Mouse (Mus musculus): Measurements from ENCODE around the gene Rnf114. TPM values are rescaled to one million over a fixed set of nuclear protein-coding genes. Genes with fewer than 3 reads are reported as not detected.

Gene Rnf114
- polyA plus RNA-seq, 1 experiment from 2014 or later = 139 TPM

DNA sequence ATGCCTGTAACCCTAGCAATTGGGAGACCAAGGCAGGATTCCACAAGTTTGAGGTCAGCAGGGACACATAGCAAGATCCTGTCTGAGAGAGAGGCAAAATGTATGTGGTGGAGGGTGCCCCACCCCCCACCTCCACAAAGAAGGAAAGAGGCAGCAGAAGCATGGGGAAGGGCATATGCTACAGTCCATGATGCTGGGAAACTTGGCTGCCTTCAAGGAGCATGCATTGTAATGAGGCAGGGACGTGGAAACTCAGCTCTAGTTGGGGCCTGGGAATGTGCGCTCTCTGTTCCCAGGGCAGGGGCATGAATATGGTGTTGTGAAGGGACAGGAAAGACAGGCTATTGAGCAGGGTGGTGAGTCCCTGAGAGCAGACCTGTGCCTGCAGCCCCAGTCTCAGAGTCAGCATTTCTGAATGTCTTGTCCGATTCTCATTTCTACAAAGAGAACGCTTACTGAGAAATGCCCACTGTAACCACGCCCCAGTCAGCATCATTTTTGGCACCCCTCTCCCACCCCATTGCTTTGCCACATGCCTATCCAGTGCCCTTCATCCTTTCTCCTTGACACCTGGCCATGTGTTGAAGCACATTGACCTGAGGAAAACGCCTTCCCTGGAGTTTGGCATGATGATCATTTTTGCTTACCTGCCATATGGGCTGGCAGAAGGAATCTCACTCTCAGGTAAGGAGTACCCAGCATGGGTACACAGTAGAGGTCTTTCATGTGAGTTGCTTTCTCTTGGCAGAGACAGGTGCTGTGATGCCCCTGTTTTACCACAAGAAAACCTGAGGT lies 33.2 kb upstream of the Rnf114 start:
- no peaks in the 10 kb centered on the region for H3K27me3 ChIP-seq (ENCODE audit: low read depth, poor library complexity, severe bottlenecking)
- H3K36me3 ChIP-seq = peaks cover 85% of the 10 kb centered on the region
- H3K27ac ChIP-seq (replicated peaks) = no peak overlapping the region
- 93% methylated on average over 6 of the region's 6 CpGs for WGBS
- no peaks in the 10 kb centered on the region for H3K9me3 ChIP-seq (replicated peaks)
- DNase-seq (ENCODE audit: low spot score) = no peak
- H3K4me3 ChIP-seq = no peak overlapping the region
- H3K4me1 ChIP-seq = no peaks in the 10 kb centered on the region

GRCm38 (mm10) chr2:167462954-167463353 lies 29.5 kb upstream of the Rnf114 start:
- WGBS = 69% methylated on average over 6 of the region's 6 CpGs
- no peaks in the 10 kb centered on the region for H3K4me1 ChIP-seq
- no peak overlapping the region for H3K4me3 ChIP-seq
- peak; percentile 56 for DNase-seq (ENCODE audit: low spot score)
- no peak overlapping the region for H3K27ac ChIP-seq (replicated peaks)
- H3K36me3 ChIP-seq = peaks cover 84% of the 10 kb centered on the region
- no peaks in the 10 kb centered on the region for H3K9me3 ChIP-seq (replicated peaks)
- no peaks in the 10 kb centered on the region for H3K27me3 ChIP-seq (ENCODE audit: low read depth, poor library complexity, severe bottlenecking)

DNA sequence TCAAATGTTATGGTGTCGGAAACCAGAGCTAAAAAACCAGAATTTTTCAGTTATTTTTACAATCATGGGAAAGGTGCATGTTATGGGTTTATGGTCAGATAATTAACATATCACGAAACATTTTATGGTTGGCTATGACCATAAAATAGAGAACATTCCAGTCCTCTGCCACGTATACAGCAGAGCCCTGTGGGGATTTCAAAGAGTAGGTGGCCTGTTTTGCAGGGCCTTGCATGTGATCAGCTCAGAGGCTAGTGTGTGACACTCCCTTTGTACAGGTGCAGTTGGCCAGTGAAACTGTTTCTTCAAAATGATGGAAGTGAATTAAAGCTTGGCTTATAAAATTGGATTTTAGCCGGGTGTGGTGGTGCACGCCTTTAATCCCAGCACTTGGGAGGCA lies 28.6 kb upstream of the Rnf114 start:
- DNase-seq (ENCODE audit: low spot score) = no peak
- Histone ChIP-seq H3K4me3 (no peak overlapping the region), H3K9me3 (replicated peaks) (no peaks in the 10 kb centered on the region), H3K27ac (replicated peaks) (no peak overlapping the region), H3K36me3 (peaks cover 84% of the 10 kb centered on the region), H3K27me3 (ENCODE audit: low read depth, poor library complexity, severe bottlenecking) (no peaks in the 10 kb centered on the region), H3K4me1 (no peaks in the 10 kb centered on the region)
- WGBS = 94% methylated on average over 5 of the region's 5 CpGs

- Histone ChIP-seq H3K27me3 (ENCODE audit: low read depth, poor library complexity, severe bottlenecking) (no peaks in the 10 kb centered on the region), H3K9me3 (replicated peaks) (no peaks in the 10 kb centered on the region), H3K4me3 (no peak overlapping the region), H3K36me3 (peaks cover 84% of the 10 kb centered on the region), H3K27ac (replicated peaks) (no peak overlapping the region), H3K4me1 (no peaks in the 10 kb centered on the region)
- DNase-seq (ENCODE audit: low spot score) = no peak
- WGBS = 95% methylated on average over 3 of the region's 3 CpGs
These were observed 26.5 kb upstream of the Rnf114 start for GRCm38 (mm10) chr2:167465951-167466350.

- DNase-seq (ENCODE audit: low spot score) = no peak
- Histone ChIP-seq H3K9me3 (replicated peaks) (no peaks in the 10 kb centered on the region), H3K4me1 (no peaks in the 10 kb centered on the region), H3K4me3 (no peak overlapping the region), H3K36me3 (peaks cover 84% of the 10 kb centered on the region), H3K27me3 (ENCODE audit: low read depth, poor library complexity, severe bottlenecking) (no peaks in the 10 kb centered on the region), H3K27ac (replicated peaks) (no peak overlapping the region)
- WGBS = 86% methylated on average over 5 of the region's 5 CpGs
These were observed 25.2 kb upstream of the Rnf114 start for GRCm38 (mm10) chr2:167467214-167467613.

DNA sequence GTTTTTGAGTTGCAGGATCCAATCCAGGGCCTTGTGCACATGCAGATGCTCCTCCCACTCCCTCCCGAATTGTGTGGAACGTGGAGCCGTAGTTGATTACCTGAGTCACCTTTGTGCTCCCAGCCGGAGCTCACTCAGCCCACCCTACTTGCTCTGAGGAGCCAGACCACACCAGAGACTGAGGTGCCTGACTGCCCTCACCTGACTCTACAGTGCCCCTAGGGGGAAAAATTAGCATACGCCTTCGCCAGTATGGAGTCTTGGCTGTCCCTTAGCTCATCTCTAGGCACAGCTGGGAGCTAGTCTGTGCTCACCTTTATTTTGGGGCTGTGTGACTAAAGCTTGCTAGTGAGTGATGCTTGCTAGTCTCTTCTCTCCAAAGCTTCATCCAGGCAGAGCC lies 24.0 kb upstream of the Rnf114 start:
- H3K4me1 ChIP-seq = no peaks in the 10 kb centered on the region
- no peak overlapping the region for H3K4me3 ChIP-seq
- 87% methylated on average over 6 of the region's 6 CpGs for WGBS
- DNase-seq (ENCODE audit: low spot score) = no peak
- no peak overlapping the region for H3K27ac ChIP-seq (replicated peaks)
- no peaks in the 10 kb centered on the region for H3K27me3 ChIP-seq (ENCODE audit: low read depth, poor library complexity, severe bottlenecking)
- peaks cover 89% of the 10 kb centered on the region for H3K36me3 ChIP-seq
- no peaks in the 10 kb centered on the region for H3K9me3 ChIP-seq (replicated peaks)

DNA sequence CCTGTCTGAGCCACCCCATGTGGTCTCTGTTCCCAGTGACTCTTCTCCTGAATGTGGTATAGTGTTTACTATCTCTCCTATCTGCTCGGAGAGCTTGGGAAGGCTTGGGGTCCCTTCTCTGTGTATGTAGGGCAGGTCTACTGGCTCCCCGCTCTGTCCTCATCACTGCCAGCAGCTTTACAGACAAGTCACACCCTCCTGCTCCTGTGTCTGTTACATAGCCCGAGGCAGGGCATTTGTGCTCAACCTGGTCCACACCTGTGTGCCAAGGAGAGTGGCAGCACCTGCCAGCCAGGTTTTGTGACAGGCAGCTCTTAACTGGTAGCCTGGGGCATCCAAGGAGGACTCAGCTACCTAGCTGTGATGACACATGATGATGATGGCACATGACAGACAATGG lies 21.8 kb upstream of the Rnf114 start:
- 91% methylated on average over 3 of the region's 3 CpGs for WGBS
- Histone ChIP-seq H3K36me3 (peaks cover 98% of the 10 kb centered on the region), H3K27me3 (ENCODE audit: low read depth, poor library complexity, severe bottlenecking) (no peaks in the 10 kb centered on the region), H3K27ac (replicated peaks) (no peak overlapping the region), H3K9me3 (replicated peaks) (no peaks in the 10 kb centered on the region), H3K4me3 (no peak overlapping the region), H3K4me1 (no peaks in the 10 kb centered on the region)
- no peak for DNase-seq (ENCODE audit: low spot score)

- Histone ChIP-seq H3K4me1 (peaks cover 8% of the 10 kb centered on the region; the same call in 1 of the 2 replicates), H3K36me3 (peaks cover 95% of the 10 kb centered on the region), H3K27ac (replicated peaks) (no peak overlapping the region)
These were observed 20.9 kb upstream of the Rnf114 start for GRCm38 (mm10) chr2:167471585-167471984.

GRCm38 (mm10) chr2:167474218-167474617 lies 18.2 kb upstream of the Rnf114 start:
- Histone ChIP-seq H3K9me3 (replicated peaks) (no peaks in the 10 kb centered on the region), H3K4me1 (peaks cover 10% of the 10 kb centered on the region; the same call in 1 of the 2 replicates), H3K4me3 (no peak overlapping the region), H3K36me3 (peaks cover 80% of the 10 kb centered on the region), H3K27me3 (ENCODE audit: low read depth, poor library complexity, severe bottlenecking) (no peaks in the 10 kb centered on the region), H3K27ac (replicated peaks) (no peak overlapping the region)
- WGBS = 90% methylated on average over 6 of the region's 6 CpGs
- DNase-seq (ENCODE audit: low spot score) = no peak

More at GRCm38 (mm10) chr2:167471585-167471984, 20.9 kb upstream of the Rnf114 start:
- no peak for DNase-seq (ENCODE audit: low spot score)
- no peaks in the 10 kb centered on the region for H3K9me3 ChIP-seq (replicated peaks)
- 88% methylated on average over 6 of the region's 6 CpGs for WGBS
- H3K27me3 ChIP-seq (ENCODE audit: low read depth, poor library complexity, severe bottlenecking) = no peaks in the 10 kb centered on the region
- H3K4me3 ChIP-seq = no peak overlapping the region

- Histone ChIP-seq H3K4me3 (no peak overlapping the region), H3K4me1 (peaks cover 10% of the 10 kb centered on the region; the same call in 1 of the 2 replicates), H3K27me3 (ENCODE audit: low read depth, poor library complexity, severe bottlenecking) (no peaks in the 10 kb centered on the region), H3K36me3 (peaks cover 68% of the 10 kb centered on the region), H3K27ac (replicated peaks) (no peak overlapping the region), H3K9me3 (replicated peaks) (no peaks in the 10 kb centered on the region)
- DNase-seq (ENCODE audit: low spot score) = no peak
- WGBS = 82% methylated on average over 5 of the region's 5 CpGs
These were observed 16.8 kb upstream of the Rnf114 start for GRCm38 (mm10) chr2:167475596-167475995.

DNA sequence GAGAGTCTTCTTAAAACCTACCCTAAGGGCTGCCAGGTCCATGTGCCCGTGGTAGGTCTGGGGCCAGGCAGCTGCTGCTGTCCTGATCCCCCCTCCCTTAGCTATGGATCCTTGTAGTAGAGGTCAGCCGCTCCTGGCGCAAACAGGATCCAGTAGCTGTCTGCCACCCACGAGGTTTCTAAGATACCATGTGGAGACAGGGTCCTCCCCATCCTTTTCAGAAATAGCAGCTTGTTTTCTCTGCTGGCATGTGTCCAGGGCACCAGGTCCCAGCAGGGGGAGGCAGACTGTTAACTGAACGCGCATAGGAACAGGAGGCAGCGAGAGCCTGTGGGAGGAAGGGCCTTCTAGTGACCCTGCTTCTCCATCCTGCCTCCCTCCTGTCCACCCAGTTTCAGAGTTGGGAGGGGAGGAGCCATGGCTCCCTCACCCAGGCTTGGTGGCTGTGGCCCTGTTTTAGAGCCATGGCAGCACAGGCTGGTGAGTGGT lies 16.2 kb upstream of the Rnf114 start:
- Histone ChIP-seq H3K36me3 (peaks cover 66% of the 10 kb centered on the region), H3K9me3 (replicated peaks) (no peaks in the 10 kb centered on the region), H3K27me3 (ENCODE audit: low read depth, poor library complexity, severe bottlenecking) (no peaks in the 10 kb centered on the region), H3K4me3 (no peak overlapping the region), H3K27ac (replicated peaks) (peak overlapping the region; percentile 13; the same call in 1 of the 2 replicates), H3K4me1 (peaks cover 10% of the 10 kb centered on the region; the same call in 1 of the 2 replicates)
- WGBS = 42% methylated on average over 7 of the region's 7 CpGs
- peak; percentile 20 for DNase-seq (ENCODE audit: low spot score)

DNA sequence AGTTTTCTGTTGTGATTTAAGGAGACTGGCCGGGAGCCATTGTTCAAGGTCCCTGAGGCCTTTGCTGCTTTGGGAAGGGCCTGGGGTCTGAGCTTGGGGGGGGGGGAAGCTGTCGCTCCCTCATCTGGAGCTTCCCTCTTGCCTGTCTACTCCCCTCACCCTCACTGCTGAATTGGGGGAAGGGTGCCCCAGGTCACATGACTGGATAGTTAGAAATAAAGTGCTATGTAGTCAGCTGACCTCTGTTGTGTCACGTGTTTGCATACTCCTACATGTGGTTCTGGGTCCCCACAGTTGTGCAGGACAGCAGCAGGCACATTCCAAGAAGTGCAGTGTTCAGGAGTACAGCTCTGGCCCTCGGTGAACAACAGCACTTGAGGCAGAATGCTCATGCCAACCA lies 15.7 kb upstream of the Rnf114 start:
- H3K27me3 ChIP-seq (ENCODE audit: low read depth, poor library complexity, severe bottlenecking) = no peaks in the 10 kb centered on the region
- H3K4me3 ChIP-seq = no peak overlapping the region
- WGBS = 84% methylated on average over 4 of the region's 4 CpGs
- H3K4me1 ChIP-seq = peaks cover 10% of the 10 kb centered on the region; the same call in 1 of the 2 replicates
- H3K36me3 ChIP-seq = peaks cover 61% of the 10 kb centered on the region
- no peak for DNase-seq (ENCODE audit: low spot score)
- peak overlapping the region; percentile 13 for H3K27ac ChIP-seq (replicated peaks)
- no peaks in the 10 kb centered on the region for H3K9me3 ChIP-seq (replicated peaks)

DNA sequence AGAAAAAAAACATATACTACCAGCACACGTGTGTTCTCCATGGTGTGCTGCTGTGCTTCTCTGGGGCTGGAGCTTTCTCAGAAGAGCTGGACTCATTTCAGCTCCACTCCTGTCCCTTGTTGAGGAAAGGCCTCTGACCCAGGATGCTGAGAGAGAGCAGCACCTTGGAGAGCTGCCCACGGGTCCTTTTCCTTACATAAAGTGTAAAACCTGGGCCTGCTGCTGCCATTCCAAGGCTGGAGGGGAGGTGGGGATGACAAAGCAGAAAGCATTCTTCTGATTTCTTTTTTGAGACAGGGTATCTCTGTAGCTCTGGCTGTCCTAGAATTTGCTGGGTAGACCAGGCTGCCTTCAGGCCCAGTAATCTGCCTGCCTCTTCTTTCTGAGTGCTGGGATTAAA lies 14.3 kb upstream of the Rnf114 start:
- H3K4me3 ChIP-seq = no peak overlapping the region
- H3K36me3 ChIP-seq = peaks cover 60% of the 10 kb centered on the region
- no peak overlapping the region for H3K27ac ChIP-seq (replicated peaks)
- H3K27me3 ChIP-seq (ENCODE audit: low read depth, poor library complexity, severe bottlenecking) = no peaks in the 10 kb centered on the region
- peaks cover 10% of the 10 kb centered on the region; the same call in 1 of the 2 replicates for H3K4me1 ChIP-seq
- DNase-seq (ENCODE audit: low spot score) = no peak
- H3K9me3 ChIP-seq (replicated peaks) = no peaks in the 10 kb centered on the region
- 64% methylated on average over 2 of the region's 2 CpGs for WGBS

Measured in midbrain, embryonic 10.5 days (tissue).